Mouse (Mus musculus): ENCODE results near the gene Slc12a9. TPM values are rescaled to one million over a fixed set of nuclear protein-coding genes. Genes with fewer than 3 reads are reported as not detected.
A peak's percentile ranks its signal among the peaks of the same experiment; 100 is the strongest.

The Slc12a9 gene
- total RNA-seq, 4 experiments from 2014 or later: 10.2 to 22.1 (median 16.6) TPM

DNA sequence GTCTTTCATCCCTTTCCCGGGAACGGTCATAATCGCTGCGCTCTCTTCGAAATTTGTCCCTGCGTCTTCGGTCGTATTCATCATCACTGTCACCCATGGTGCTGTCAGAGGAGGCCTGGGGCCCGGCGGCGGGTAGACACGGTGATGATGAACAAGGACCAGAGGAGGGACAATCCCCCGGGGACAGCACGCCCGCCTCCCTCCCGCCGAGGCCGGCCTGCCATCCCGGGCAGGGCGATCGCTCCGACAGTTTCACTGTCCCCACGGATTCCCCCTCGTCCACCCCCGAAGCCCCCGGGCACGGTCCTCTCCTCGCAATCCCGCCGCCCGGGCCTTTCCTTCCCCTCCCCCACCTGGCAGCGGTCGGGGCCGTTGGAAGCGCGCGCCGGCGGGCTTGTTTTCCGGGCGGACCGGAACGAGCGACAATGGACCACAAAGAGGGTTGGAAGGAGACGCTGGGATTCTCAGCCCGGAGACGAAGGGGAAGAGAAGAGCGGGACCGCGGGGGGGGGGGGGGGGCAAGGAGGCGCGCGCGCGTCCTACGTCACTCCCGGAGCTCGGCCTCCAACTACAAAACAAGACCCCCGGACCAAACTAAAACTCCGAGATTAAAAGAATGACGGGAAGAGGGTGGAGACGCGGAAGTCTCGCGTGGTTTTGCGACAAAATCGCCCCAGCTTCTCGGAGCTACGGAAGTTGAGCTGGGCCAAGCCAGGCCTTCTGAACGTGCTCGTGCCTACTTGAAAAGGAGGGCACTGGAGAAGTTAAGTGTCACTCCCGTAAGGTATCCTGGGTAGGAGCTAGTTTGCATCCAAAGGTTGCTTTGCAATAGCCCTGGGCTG, 26.1 kb downstream of the Slc12a9 start, which contains the start of gene Srrt:
Srrt (minus strand) TSS at position 604 of the 842 bp plus-strand sequence.
- DNase-seq: peak; percentile 92

DNA sequence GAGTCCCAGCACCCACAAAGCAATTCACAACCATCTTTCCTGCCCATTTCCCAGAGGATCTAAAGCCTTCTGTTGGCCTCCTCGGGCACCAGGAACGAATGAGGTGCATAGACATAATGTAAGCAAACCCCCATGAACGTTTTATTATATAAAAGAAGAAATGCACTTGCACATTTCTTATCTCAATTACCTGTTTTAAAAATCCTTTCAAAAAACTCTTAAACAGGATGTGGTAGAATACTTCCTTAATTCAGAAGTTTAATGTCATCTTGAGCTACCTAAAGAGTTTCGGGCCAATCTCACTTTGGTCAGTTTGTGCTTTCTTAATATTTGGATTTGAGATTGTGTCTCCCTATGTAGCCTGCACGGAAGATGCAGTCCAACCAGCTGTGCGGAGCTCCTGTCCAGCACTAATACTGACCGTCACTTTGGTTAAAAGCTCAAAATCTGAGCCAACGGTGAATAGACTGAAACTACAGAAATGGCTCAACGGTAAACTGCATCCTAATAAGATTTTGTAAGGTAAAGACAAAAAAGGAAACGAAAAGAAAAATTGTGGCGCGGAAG, 26.9 kb downstream of the Slc12a9 start:
- DNase-seq: no peak

DNA sequence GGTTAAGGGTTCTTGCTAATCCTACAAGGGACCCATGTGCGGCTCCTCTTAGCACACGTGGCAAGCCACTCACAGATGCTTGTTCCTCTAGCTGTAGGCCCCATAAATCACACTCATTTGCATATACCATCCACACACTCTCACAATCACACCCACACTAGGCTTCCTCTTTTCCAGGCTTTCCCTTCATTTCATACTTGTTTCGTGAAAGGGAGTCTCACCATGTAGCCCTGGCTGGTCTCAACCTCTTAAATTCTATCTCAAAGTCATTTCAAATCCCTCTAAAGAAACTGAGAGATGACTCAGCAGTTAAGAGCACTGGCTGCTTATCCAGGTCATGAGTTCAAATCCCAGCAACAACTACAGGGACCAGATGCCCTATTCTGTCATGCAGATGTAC, 27.6 kb downstream of the Slc12a9 start:
- DNase-seq: no peak

DNA sequence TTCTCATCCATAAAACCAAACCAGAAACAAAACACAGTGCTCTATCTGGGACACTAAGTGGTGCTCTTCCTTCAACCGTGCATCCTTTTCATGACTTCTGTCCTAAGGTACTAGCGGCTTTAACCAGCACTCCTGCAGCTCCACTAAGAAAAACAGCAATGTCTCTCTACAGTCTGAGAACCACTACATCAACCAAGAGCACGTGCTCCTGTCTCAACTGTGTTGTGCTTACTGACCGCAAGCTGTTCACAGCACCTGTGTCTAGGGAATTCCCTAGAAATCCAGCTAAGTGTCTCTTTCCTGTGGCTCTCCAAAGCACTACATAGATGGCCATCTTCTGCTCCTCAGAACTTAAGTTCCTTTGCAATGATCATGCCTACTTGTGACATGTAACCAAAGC, 28.6 kb downstream of the Slc12a9 start:
- DNase-seq: no peak

DNA sequence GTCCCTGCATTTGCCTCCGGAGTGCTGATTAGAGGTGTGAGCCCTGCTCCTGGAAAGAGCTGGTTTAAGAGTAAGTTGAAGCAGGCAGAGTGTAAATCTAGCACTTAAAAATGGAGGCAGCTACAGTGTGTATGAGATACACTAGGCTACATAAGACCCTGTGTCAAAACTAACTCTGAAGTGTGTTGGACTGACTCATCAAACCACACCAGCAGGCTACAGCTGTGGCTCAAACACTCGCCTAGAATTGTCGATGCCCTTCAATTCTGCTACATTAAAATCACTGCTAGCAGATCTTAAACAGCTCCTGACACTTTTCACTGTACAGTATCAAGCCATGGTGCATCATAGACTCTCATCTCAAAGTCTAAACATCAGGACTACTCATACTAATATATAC, 29.2 kb downstream of the Slc12a9 start:
- DNase-seq: no peak

DNA sequence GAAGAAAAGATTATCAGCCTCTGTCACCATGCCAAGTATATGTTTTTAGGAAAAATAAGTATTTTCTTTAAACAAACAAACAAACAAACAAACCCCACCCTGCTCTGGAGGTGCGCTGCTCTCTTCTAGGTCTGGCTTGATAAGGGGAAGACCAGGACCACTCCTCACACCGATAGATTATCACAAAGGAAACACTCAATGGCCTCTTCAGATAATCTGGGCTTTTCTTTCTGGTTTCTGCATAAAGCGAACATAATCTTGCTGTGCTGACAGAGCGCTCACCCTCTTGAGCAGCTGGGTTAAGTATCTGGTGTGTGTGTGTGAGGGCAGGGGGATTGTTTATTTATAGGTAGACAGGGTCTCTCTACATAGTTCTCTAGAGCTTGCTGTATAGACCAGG, 29.8 kb downstream of the Slc12a9 start:
- DNase-seq: no peak

DNA sequence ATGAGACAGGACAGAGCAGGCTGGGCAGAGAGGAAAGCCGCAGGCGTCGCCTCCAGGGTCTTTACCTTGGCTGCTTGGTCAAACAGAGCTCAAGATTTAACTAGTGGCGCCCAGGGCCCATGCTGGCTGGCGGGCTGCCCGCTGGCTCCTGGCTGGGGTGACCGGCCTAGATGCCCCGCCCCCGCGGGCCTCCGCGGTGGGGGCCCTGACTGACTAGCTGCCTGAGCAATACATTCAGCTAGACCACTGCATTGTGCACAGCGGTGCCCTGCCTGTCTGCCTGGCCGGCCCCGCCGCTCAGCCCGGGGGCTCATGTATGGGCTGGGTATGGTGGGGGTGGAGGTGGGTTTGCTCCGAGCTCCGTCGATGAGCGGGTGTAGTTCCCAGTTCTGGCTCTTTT, 32.1 kb downstream of the Slc12a9 start:
- DNase-seq: no peak

DNA sequence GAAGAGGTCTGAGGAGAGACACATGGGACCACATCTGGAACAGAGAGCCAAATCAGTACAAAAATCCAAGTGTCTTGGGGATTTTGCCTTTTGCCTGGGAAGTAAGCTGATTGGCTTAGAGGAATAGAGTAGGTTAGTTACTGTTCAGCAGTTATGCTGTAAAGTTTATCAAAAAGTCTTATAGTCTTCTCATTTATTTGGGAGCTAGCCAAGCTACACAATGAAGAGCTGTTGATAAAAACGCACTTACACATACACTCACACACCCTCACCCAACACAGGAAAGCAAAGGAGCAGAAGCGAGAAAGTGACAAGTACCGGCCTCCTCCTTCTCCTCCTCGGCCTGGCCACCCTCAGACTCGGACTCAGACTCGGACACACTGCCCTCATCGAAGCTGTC, 34.2 kb downstream of the Slc12a9 start:
- DNase-seq: no peak

DNA sequence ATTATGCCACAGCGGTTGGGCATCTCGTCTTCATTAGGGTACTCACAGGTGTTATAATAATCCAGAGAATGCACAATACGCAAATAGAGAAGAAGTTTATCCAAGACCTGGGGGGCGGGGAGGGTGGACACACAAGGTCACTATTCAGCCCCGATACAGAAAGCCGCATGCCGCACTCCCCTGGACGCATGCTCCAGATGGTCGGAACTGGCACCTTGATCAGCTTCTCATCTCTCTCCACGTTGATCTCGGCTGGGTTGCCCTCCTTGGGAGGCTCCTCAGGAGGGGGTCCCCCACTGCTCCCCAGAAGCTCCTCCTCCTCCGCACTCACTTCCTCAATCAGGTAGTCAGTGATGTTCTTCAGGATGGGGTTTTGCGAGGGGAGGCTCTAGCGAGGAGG, 36.3 kb downstream of the Slc12a9 start:
- no peak for DNase-seq

DNA sequence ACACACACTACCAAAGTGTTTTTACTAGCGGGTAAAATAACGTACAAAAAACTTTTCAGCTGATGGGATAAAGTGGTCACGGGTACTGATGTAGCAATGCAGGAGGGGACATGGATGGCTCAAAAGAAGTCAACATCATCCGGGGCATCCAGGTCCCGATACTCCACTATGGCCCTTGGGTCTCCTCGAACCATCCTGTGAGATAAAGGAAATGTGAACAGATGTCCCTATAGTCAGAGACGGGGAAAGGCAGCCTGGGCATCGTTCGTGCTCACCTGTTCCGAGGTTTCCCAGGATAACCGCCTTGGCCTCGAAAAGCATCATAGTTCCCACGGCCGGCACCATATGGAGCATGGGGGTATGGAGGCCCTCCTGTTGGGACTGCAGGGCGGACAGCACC, 37.7 kb downstream of the Slc12a9 start:
- no peak for DNase-seq

DNA sequence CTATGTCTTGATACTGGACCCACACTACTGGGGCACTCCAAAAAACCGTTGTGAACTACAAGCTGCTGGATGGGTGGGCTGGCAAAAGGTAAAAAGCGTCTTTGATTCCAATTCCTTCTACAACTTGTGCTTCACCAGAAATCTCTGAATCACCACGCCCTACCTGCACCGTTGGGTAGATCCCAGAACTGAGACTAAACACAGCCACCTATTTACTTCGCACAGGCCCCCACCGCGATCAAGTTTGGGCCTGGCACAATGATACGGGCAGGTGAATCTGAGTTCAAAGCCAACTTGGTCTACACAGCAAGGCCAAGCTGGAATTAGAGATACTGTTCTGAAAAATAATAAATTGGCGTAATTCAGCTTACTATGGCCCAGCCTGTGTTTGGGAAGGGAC, 38.1 kb downstream of the Slc12a9 start:
- no peak for DNase-seq

DNA sequence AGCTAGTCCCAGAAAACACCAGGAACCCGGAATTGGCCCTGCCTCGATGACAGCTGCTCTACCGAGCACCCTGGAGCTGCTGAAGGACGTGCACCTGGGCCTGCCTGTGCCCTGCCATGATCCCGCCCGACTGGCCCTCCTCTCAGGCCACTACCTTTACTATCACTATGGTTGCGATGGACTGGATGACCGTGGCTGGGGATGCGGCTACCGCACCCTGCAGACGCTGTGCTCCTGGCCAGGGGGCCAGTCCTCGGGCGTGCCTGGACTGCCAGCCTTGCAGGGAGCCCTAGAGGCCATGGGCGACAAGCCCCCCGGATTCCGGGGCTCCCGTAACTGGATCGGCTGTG, 38.7 kb downstream of the Slc12a9 start:
- DNase-seq: no peak

DNA sequence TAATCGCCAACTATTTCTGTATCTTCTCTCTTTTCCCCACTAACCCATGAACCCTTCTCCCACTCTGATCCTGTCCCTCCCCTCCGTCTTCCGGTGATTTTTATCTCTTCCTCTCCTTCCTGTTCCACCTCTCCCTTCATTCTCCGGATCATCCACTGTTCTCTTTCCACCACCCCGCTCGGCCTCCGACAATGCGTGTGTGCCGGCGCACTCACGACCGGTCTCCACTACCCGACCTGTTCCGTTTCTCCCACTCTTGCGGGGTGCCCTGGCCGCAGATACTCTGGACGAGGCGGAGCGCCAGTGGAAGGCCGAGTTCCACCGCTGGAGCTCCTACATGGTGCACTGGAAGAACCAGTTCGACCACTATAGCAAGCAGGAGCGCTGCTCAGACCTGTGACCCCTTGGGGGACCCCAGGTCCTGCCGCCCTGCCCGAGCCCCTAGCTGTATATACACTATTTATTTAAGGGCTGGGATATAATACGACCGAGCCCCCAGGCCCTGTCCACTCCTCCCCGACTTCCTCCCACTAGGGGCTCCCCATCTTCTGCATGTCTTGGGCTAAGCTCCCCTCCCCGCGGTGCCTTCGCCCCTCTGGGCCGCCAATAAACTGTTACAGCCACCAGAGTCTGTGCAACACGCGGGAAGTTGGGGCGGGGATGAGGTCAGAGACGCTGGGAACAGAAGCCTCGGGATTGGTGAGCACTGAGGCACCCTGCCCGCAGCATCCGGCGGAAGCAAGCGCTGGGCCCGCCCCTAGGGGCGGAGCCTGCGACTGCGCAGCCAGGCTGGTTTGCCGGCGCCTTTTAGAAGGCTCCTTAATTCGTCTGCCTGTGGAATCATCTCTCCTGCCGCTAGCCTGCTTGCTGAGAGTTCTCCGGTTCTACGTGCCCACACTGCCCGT, 39.3 kb downstream of the Slc12a9 start, which contains the start of gene Ufsp1:
Ufsp1 (plus strand) TSS at position 791 of the 905 bp plus-strand sequence.
- DNase-seq: peak; percentile 95

DNA sequence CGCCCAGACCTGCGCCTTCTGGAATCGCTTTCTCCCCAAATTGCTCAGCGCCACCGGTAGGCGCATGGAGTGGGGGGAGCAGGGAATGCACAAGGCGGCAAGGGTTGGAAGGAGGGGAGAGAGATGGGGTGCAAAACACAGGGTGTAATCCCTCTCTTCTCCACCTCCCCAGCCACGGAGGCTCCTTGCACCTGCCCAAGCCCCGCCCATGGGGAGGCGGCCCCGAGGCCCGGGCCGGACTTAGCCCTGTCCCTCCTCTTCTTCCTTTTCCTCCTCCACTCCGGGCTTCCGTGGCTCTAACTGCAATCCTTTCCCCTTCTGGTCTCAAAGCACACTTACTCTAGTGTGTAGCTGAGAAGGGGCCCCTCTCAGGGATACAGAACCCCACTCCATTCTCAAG, 40.1 kb downstream of the Slc12a9 start:
- DNase-seq: peak; percentile 80

DNA sequence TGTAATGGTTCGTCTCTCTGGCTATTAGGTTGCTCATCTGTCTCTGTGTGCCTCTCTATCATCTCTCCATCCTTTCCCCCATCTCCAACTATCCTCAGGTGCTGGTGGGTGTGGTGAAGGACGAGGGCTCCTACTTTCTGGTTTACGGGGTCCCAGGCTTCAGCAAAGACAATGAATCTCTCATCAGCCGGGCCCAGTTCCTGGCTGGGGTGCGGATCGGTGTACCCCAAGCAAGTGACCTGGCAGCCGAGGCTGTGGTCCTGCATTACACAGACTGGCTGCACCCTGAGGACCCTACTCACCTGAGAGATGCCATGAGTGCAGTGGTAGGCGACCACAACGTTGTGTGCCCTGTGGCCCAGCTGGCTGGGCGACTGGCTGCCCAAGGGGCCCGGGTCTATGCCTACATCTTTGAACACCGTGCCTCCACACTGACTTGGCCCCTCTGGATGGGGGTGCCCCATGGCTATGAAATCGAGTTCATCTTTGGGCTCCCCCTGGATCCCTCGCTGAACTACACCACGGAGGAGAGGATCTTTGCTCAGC, 41.9 kb downstream of the Slc12a9 start:
- DNase-seq: no peak

DNA sequence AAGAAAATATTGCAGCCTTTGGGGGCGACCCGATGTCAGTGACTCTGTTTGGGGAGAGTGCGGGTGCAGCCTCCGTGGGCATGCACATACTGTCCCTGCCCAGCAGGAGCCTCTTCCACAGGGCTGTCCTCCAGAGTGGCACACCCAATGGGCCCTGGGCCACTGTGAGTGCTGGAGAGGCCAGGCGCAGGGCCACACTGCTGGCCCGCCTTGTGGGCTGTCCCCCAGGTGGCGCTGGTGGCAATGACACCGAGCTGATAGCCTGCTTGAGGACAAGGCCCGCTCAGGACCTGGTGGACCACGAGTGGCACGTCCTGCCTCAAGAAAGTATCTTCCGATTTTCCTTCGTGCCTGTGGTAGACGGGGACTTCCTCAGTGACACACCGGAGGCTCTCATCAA, 42.7 kb downstream of the Slc12a9 start:
- no peak for DNase-seq

DNA sequence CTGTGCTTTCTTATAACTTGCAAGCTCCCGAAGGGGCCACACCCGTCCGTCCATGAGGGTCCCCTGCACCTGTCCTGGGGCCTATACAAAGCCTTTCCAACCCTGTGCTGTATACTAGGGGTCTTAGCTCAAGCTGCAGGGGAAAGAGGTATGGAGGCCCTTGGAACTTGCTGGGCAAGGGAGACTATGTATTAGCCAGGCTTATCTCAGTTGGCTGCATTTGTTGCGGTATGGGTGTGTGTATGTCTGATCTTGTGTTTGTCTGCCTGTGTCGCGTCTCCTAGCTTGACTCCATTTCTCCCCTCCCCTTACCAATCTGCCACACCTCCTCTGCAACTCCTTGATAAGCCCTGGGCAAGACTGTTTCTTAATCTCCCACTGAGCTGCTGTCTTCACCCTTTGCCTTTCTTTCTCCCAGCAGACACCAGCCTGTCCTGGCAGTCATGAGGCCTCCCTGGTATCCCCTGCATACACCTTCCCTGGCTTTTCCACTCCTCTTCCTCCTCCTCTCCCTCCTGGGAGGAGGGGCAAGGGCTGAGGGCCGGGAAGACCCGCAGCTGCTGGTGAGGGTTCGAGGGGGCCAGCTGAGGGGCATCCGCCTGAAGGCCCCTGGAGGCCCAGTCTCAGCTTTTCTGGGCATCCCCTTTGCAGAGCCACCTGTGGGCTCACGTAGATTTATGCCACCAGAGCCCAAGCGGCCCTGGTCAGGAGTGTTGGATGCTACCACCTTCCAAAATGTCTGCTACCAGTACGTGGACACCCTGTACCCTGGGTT, 43.6 kb downstream of the Slc12a9 start:
- no peak for DNase-seq

DNA sequence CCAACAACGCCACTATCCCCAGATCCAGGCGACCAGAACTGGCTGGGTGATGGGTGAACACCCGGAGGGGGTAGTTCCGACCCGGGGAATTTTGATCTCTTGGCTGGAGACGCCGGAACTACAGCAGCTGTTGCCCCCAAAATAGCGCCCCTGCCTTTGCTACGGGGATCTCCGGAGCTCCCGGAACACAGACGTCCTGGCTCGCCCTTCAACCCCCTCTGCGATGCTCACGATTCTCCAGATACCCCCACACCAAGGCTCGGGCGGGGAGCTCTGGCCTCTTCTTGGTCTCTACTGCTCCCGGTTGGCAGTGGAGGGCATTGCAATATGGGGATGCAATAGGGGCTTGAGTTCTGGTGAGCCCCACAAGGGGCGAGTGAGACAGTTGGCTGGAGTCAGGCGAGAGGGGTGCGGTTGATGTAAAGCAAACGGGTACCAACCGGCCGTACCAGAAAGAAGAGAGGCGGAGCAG, 44.4 kb downstream of the Slc12a9 start:
- no peak for DNase-seq

DNA sequence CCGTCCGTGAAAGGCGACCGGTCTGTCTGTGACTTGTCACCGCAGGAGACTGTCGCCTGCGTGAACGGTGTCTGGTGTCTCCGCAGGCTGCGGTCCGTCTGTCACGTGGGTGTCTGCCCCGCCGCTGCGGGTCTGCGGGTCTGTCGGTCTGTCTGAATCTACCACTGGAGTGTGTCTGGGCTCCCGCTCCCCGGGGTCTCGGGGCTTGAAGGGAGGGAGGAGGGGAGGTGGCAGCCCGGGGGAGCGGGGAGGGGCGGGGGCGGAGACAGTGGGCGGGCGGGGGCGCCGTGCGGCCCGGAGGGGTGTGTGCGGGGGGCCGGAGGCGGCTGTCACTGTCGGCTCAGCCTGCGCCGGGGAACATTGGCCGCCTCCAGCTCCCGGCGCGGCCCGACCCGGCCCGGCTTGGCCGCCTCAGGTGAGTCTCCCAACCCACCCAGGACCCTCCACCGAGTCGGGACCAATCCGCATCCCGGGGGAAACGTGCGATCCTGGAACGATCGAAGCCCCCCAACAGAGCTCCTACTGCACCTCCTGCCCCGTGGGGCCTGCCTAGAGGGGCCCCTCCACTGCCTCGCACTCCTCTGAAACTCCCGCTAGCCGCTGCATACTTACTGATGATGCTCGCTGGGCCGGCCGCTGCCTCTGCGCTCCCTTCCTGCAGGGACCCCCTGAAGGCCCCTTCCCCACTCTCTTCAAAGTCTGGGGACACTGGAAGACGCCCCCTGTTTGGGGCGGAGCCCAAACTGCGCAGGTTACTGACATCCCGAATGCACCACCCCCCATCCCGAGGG, 45.2 kb downstream of the Slc12a9 start:
- no peak for DNase-seq

DNA sequence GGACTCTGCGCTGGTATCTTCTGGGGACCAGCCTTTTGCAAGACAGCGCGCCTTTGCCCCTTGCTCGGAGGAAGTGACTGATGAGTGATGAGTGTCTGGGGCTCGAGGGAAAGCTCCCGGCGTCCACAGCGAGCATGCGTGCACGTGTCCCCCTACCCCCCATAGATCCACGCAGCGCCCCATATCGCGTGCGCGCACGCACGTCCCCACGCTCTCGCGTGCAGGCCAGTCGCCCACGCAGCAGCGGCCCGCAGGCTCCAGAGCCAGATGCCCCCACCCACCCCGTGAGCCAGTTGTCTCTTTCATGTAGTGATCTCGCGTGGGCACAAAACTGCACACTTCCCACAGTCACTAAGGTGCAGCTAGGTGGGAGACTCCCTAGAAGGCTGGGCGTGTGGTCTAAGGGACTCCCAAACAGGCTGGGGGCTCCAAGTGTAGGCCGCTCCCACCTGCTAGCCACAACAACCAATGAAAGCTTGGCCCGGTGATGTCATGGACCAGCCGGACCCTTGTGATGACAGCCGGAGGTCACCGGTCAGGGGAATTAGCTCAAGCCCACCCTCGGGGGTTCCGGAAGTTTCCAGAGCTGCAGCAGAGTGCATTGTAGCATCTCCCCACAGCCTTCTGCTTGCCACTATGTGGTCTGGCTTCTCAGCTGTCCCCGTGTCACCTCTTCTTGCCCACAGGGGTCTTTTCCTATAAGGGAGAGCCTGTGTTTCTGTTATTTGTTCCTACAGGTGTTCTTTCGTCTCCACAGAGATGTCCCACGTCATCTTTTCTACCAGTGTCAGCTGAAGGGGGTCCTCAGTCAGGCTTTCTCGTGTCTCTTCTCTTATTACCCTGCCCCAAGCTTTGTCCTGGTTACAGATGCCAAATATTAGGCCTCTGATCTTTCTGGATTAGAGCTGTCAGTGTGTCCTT, 46.1 kb downstream of the Slc12a9 start, which contains the start of gene Ache:
Ache (plus strand) TSS at position 488 of the 921 bp plus-strand sequence.
- no peak for DNase-seq

Data from adrenal gland, adult 8-10 months (tissue).